Comparison of ENCODE assay signal across 9 mouse cellular contexts in genomic region chr5:86684667-86685066, GRCm38 (mm10). TPM values are rescaled to one million over a fixed set of nuclear protein-coding genes. Genes with fewer than 3 reads are reported as not detected.
DNase-seq lines count a peak whose midpoint lies in the region; ATAC-seq and TF ChIP-seq lines count a peak whose summit lies in the region.
"Had no signal": no experiment of that assay in that cellular context is flagged by ENCODE, and none has a peak within 500 bp of the region (broad histone marks: within the 10 kb centered on the region; RNA-seq: fewer than 3 reads in every experiment).

No protein-coding gene starts in this region.

- no peak overlapping the region for H3K4me2 ChIP-seq in hindbrain, embryonic 14.5 days (replicated peaks)
- H3K4me2 ChIP-seq in hindbrain, embryonic 12.5 days (replicated peaks) = no peak overlapping the region
- H3K4me2 ChIP-seq: heart, embryonic 13.5 days had no signal

- DNase-seq in hindbrain, embryonic 14.5 days (ENCODE audit: low spot score) = peak; percentile 66
- peak; percentile 16 for DNase-seq in MEL (ENCODE audit: low read depth, low spot score)
- peak; percentile 3 for DNase-seq in cerebellum, adult 9-10 months
- peak; percentile 5 for DNase-seq in induced T-regulatory cell, adult 2 months (ENCODE audit: low read depth)
- peak; percentile 59 for DNase-seq in limb, embryonic 10.5 days (ENCODE audit: low spot score)
- peak; percentile 36 for DNase-seq in right cerebral cortex, postnatal 25 days
- no peak for DNase-seq in spleen, postnatal 14 days (ENCODE audit: low spot score in 2 of 2)

- no peaks in the 10 kb centered on the region for H3K27me3 ChIP-seq in hindbrain, embryonic 14.5 days (ENCODE audit: control insufficient read depth, insufficient read depth, low read length)
- H3K27me3 ChIP-seq in hindbrain, embryonic 12.5 days = no peaks in the 10 kb centered on the region
- H3K27me3 ChIP-seq in MEL (ENCODE audit: control insufficient read depth in 1 of 2, insufficient read depth in 2 of 2, low read length in 2 of 2) = no peaks in the 10 kb centered on the region
- H3K27me3 ChIP-seq in limb, embryonic 10.5 days (ENCODE audit: low read depth, poor library complexity, severe bottlenecking) = no peaks in the 10 kb centered on the region
- H3K27me3 ChIP-seq: heart, embryonic 13.5 days had no signal

- no peak for TF ChIP-seq EP300 in MEL (IDR thresholded peaks at IDR 0.05; ENCODE audit: low read depth in 1 of 2, low read length in 2 of 2)

- H3K9me3 ChIP-seq in hindbrain, embryonic 14.5 days (ENCODE audit: control insufficient read depth, low read length) = no peaks in the 10 kb centered on the region
- no peaks in the 10 kb centered on the region for H3K9me3 ChIP-seq in hindbrain, embryonic 12.5 days (replicated peaks)
- no peaks in the 10 kb centered on the region for H3K9me3 ChIP-seq in MEL (replicated peaks; ENCODE audit: insufficient read depth, low read length)
- H3K9me3 ChIP-seq in limb, embryonic 10.5 days (replicated peaks) = no peaks in the 10 kb centered on the region
- H3K9me3 ChIP-seq: heart, embryonic 13.5 days had no signal

- H3K4me1 ChIP-seq in hindbrain, embryonic 14.5 days (replicated peaks; ENCODE audit: control insufficient read depth, insufficient read depth, low read length) = no peaks in the 10 kb centered on the region
- H3K4me1 ChIP-seq in hindbrain, embryonic 12.5 days = no peaks in the 10 kb centered on the region
- H3K4me1 ChIP-seq in MEL (ENCODE audit: control insufficient read depth in 1 of 2, insufficient read depth in 2 of 2, low read length in 2 of 2) = no peaks in the 10 kb centered on the region
- H3K4me1 ChIP-seq in limb, embryonic 10.5 days = no peaks in the 10 kb centered on the region
- H3K4me1 ChIP-seq: heart, embryonic 13.5 days had no signal

- H3K9ac ChIP-seq in hindbrain, embryonic 14.5 days = no peak overlapping the region
- H3K9ac ChIP-seq in hindbrain, embryonic 12.5 days = no peak overlapping the region
- H3K9ac ChIP-seq in MEL (ENCODE audit: control insufficient read depth, low read depth, low read length, poor library complexity, severe bottlenecking) = no peak overlapping the region
- H3K9ac ChIP-seq: heart, embryonic 13.5 days had no signal

- WGBS in hindbrain, embryonic 14.5 days = 64% methylated on average over 4 of the region's 4 CpGs
- 60% methylated on average over 4 of the region's 4 CpGs for WGBS in hindbrain, embryonic 12.5 days
- WGBS in limb, embryonic 10.5 days = 67% methylated on average over 4 of the region's 4 CpGs

- TF ChIP-seq POLR2A in MEL (IDR thresholded peaks at IDR 0.05; ENCODE audit: control insufficient read depth in 1 of 2, insufficient read depth in 1 of 2, low read depth in 1 of 2, low read length in 2 of 2, poor library complexity in 1 of 2) = no peak

- no peaks in the 10 kb centered on the region for H3K79me2 ChIP-seq in MEL (ENCODE audit: control insufficient read depth, insufficient read depth, low read length, poor library complexity)

- no peak overlapping the region for H3K27ac ChIP-seq in hindbrain, embryonic 14.5 days
- no peak overlapping the region for H3K27ac ChIP-seq in hindbrain, embryonic 12.5 days
- H3K27ac ChIP-seq in MEL (ENCODE audit: control insufficient read depth, low read depth, low read length) = no peak overlapping the region
- H3K27ac ChIP-seq in limb, embryonic 10.5 days = no peak overlapping the region
- H3K27ac ChIP-seq: heart, embryonic 13.5 days had no signal

- peak; percentile 24 to 66 (median 52) for TF ChIP-seq CTCF in MEL (IDR thresholded peaks at IDR 0.05 in 2 of 3, conservative IDR thresholded peaks at IDR 0.05 in 1 of 3; ENCODE audit: control insufficient read depth in 1 of 3, insufficient read depth in 1 of 3, low read depth in 2 of 3, low read length in 3 of 3, poor library complexity in 1 of 3, severe bottlenecking in 1 of 3)

- peak; percentile 39 for TF ChIP-seq RAD21 in MEL (IDR thresholded peaks at IDR 0.05; ENCODE audit: low read depth, low read length)

- ATAC-seq in hindbrain, embryonic 14.5 days (ENCODE audit: low FRiP score) = no peak
- ATAC-seq in hindbrain, embryonic 12.5 days (ENCODE audit: low FRiP score) = no peak

- H3K36me3 ChIP-seq in hindbrain, embryonic 14.5 days (replicated peaks; ENCODE audit: control insufficient read depth, insufficient read depth) = no peaks in the 10 kb centered on the region
- H3K36me3 ChIP-seq in hindbrain, embryonic 12.5 days = no peaks in the 10 kb centered on the region
- H3K36me3 ChIP-seq in MEL (ENCODE audit: control insufficient read depth in 1 of 2, insufficient read depth in 2 of 2, low read length in 2 of 2) = no peaks in the 10 kb centered on the region
- no peaks in the 10 kb centered on the region for H3K36me3 ChIP-seq in limb, embryonic 10.5 days
- H3K36me3 ChIP-seq: heart, embryonic 13.5 days had no signal

- no peak overlapping the region for H3K4me3 ChIP-seq in hindbrain, embryonic 14.5 days (replicated peaks; ENCODE audit: low read length)
- H3K4me3 ChIP-seq in hindbrain, embryonic 12.5 days = no peak overlapping the region
- no peak overlapping the region for H3K4me3 ChIP-seq in MEL (ENCODE audit: control insufficient read depth in 1 of 2, insufficient read depth in 1 of 2, low read depth in 2 of 2, low read length in 2 of 2)
- no peak overlapping the region for H3K4me3 ChIP-seq in limb, embryonic 10.5 days
- H3K4me3 ChIP-seq: heart, embryonic 13.5 days had no signal

TF ChIP-seq in MEL, 35 proteins besides CTCF, POLR2A, EP300 and RAD21:
- TF ChIP-seq BHLHE40 (IDR thresholded peaks at IDR 0.05; ENCODE audit: borderline replicate concordance, low read depth, low read length) (no peak), SMC3 (IDR thresholded peaks at IDR 0.05; ENCODE audit: low read depth, low read length) (peak; percentile 47), ZNF384 (IDR thresholded peaks at IDR 0.05; ENCODE audit: low read depth, low read length) (no peak)

RNA-seq across cellular contexts. Expression of gene Tmprss11b, which starts 8.5 kb away (rescaled TPM):
- polyA plus RNA-seq in hindbrain, embryonic 14.5 days (2014; fragmentation: Nextera tagmentation; extraction: Ambion mirVana) = not detected in 2 replicates
- polyA plus RNA-seq in hindbrain, embryonic 12.5 days (2016; fragmentation: Nextera tagmentation; extraction: Ambion mirVana) = not detected in 2 replicates
- not detected in 2 replicates for total RNA-seq in MEL (2012; rRNA removed)
- not detected for polyA plus RNA-seq in MEL (2012; ENCODE audit: insufficient read depth in 1 of 2, insufficient read length in 2 of 2, low read depth in 1 of 2, low replicate concordance in 2 of 2, missing spikeins in 1 of 2)
- not detected in 2 replicates for polyA plus RNA-seq in limb, embryonic 10.5 days (2016; fragmentation: Nextera tagmentation; extraction: Ambion mirVana)
- polyA plus RNA-seq: heart, embryonic 13.5 days had no signal

RNA-seq across cellular contexts. Expression of gene Tmprss11f, which starts 52.4 kb away (rescaled TPM):
- polyA plus RNA-seq in hindbrain, embryonic 14.5 days (2014; fragmentation: Nextera tagmentation; extraction: Ambion mirVana) = not detected in 2 replicates
- not detected in 2 replicates for polyA plus RNA-seq in hindbrain, embryonic 12.5 days (2016; fragmentation: Nextera tagmentation; extraction: Ambion mirVana)
- total RNA-seq in MEL (2012; rRNA removed) = not detected in 2 replicates
- not detected for polyA plus RNA-seq in MEL (2012; ENCODE audit: insufficient read depth in 1 of 2, insufficient read length in 2 of 2, low read depth in 1 of 2, low replicate concordance in 2 of 2, missing spikeins in 1 of 2)
- polyA plus RNA-seq in limb, embryonic 10.5 days (2016; fragmentation: Nextera tagmentation; extraction: Ambion mirVana) = 0.04 TPM in 1 of 2 replicates, not detected in the other
- polyA plus RNA-seq: heart, embryonic 13.5 days had no signal

Comparison
In these comparisons a context has a peak if more than half of its experiments do, and no peak if none do; other contexts are left out.
1. DNase-seq: peak in hindbrain, embryonic 14.5 days (single experiment), MEL (single experiment), cerebellum, adult 9-10 months (single experiment), induced T-regulatory cell, adult 2 months (single experiment), limb, embryonic 10.5 days (single experiment) and right cerebral cortex, postnatal 25 days (single experiment); none in spleen, postnatal 14 days (0 of 2).